Mouse (Mus musculus): ENCODE results near the gene Rfxap.

Rfxap gene

GRCm38 (mm10) chr3:54807666-54808217, at the start of gene Rfxap:
Gene Rfxap, minus strand, starts transcription at chr3:54807791.
- DNase-seq (ENCODE audit: low read depth), result peak; percentile 80

GRCm38 (mm10) chr3:54835421-54835820, 27.8 kb upstream of the Rfxap start:
- DNase-seq (ENCODE audit: low read depth), result no peak

GRCm38 (mm10) chr3:54832491-54832890, 24.9 kb upstream of the Rfxap start:
- DNase-seq (ENCODE audit: low read depth), result no peak

- DNase-seq (ENCODE audit: low read depth), result no peak
Observed at GRCm38 (mm10) chr3:54822526-54822925, 14.9 kb upstream of the Rfxap start.

GRCm38 (mm10) chr3:54815292-54815691, 7.7 kb upstream of the Rfxap start:
- no peak for DNase-seq (ENCODE audit: low read depth)

- DNase-seq (ENCODE audit: low read depth), result no peak
Observed at GRCm38 (mm10) chr3:54814622-54815021, 7.0 kb upstream of the Rfxap start.

GRCm38 (mm10) chr3:54813418-54813988, 5.9 kb upstream of the Rfxap start:
- no peak for DNase-seq (ENCODE audit: low read depth)

GRCm38 (mm10) chr3:54811616-54812015, 4.0 kb upstream of the Rfxap start:
- no peak for DNase-seq (ENCODE audit: low read depth)

- DNase-seq (ENCODE audit: low read depth), result no peak
Observed at GRCm38 (mm10) chr3:54809111-54809510, 1.5 kb upstream of the Rfxap start.

GRCm38 (mm10) chr3:54807061-54807661, 430 bp downstream of the Rfxap start:
- DNase-seq (ENCODE audit: low read depth), result no peak

GRCm38 (mm10) chr3:54803713-54804112, 3.9 kb downstream of the Rfxap start:
- DNase-seq (ENCODE audit: low read depth), result no peak

GRCm38 (mm10) chr3:54797211-54797610, 10.4 kb downstream of the Rfxap start:
- DNase-seq (ENCODE audit: low read depth), result no peak

- DNase-seq (ENCODE audit: low read depth), result no peak
Observed at GRCm38 (mm10) chr3:54795806-54796205, 11.8 kb downstream of the Rfxap start.

- no peak for DNase-seq (ENCODE audit: low read depth)
Observed at GRCm38 (mm10) chr3:54795379-54795778, 12.2 kb downstream of the Rfxap start.

GRCm38 (mm10) chr3:54793762-54794161, 13.8 kb downstream of the Rfxap start:
- DNase-seq (ENCODE audit: low read depth), result no peak

GRCm38 (mm10) chr3:54791822-54792677, 15.5 kb downstream of the Rfxap start:
- no peak for DNase-seq (ENCODE audit: low read depth)

GRCm38 (mm10) chr3:54790601-54791000, 17.0 kb downstream of the Rfxap start:
- DNase-seq (ENCODE audit: low read depth), result no peak

GRCm38 (mm10) chr3:54775989-54776631, 31.5 kb downstream of the Rfxap start:
- no peak for DNase-seq (ENCODE audit: low read depth)

GRCm38 (mm10) chr3:54773613-54774012, 34.0 kb downstream of the Rfxap start:
- DNase-seq (ENCODE audit: low read depth), result no peak

- no peak for DNase-seq (ENCODE audit: low read depth)
Observed at GRCm38 (mm10) chr3:54769349-54770275, 38.0 kb downstream of the Rfxap start.

- DNase-seq (ENCODE audit: low read depth), result no peak
Observed at GRCm38 (mm10) chr3:54768592-54768991, 39.0 kb downstream of the Rfxap start.

Measured in c-Kit-positive CD71-positive TER-119-negative erythroid progenitor cells, embryonic 14.5 days (primary cell).